In genomic region chr2:68160566-68160965, GRCm38 (mm10) we compare ENCODE assay signal across 11 mouse cellular contexts.
"Had no signal": no experiment of that assay in that cellular context is flagged by ENCODE, and none has a peak within 500 bp of the region (broad histone marks: within the 10 kb centered on the region; RNA-seq: fewer than 3 reads in every experiment).

No protein-coding gene starts in this region.

- DNase-seq: kidney, adult 9 months; kidney, postnatal 14 days; kidney, postnatal 4 days; liver, postnatal 0 days; lung, embryonic 14.5 days; right cerebral cortex, adult 18-20 months; right cerebral cortex, postnatal 14 days; right cerebral cortex, postnatal 4 days; thymus, postnatal 25 days had no signal

- ATAC-seq: liver, postnatal 0 days; lung, postnatal 0 days; midbrain, embryonic 15.5 days had no signal
